Mouse (Mus musculus): ENCODE measurements around the gene Mbnl2. TPM values are rescaled to one million over a fixed set of nuclear protein-coding genes. Genes with fewer than 3 reads are reported as not detected.

Mbnl2 gene
- total and polyA plus RNA-seq, 3 experiments = 23.8 to 28.9 (median 23.9) TPM

GRCm38 (mm10) chr14:120245081-120245705 is 30.3 kb upstream of the Mbnl2 start:
- no peak for DNase-seq (ENCODE audit: extremely low read depth)
- Histone ChIP-seq H3K4me2 (ENCODE audit: insufficient read depth, low read depth, poor library complexity, severe bottlenecking) (no peak overlapping the region), H3K4me1 (ENCODE audit: control insufficient read depth in 1 of 2, insufficient read depth in 2 of 2) (no peaks in the 10 kb centered on the region), H3K9ac (ENCODE audit: insufficient read depth, low read depth) (no peak overlapping the region), H3K27ac (ENCODE audit: insufficient read depth, low read depth) (no peak overlapping the region), H3K27me3 (replicated peaks) (no peaks in the 10 kb centered on the region), H3K36me3 (replicated peaks in 1 of 2; ENCODE audit: control insufficient read depth in 1 of 2, insufficient read depth in 1 of 2, low read length in 1 of 2) (no peaks in the 10 kb centered on the region), H3K4me3 (replicated peaks in 1 of 3; ENCODE audit: low read depth in 2 of 3, low read length in 2 of 3, poor library complexity in 1 of 3) (no peak overlapping the region), H3K9me3 (replicated peaks; ENCODE audit: low read length) (no peaks in the 10 kb centered on the region), H3K79me2 (replicated peaks; ENCODE audit: control insufficient read depth, extremely low read depth, insufficient read depth, poor library complexity, severe bottlenecking) (no peaks in the 10 kb centered on the region)
- dilution Hi-C loops (cut with MboI; ENCODE audit: extremely low pct_ligation_motif_present, extremely low pct_unique_long_range_greater_than_20kb, low sequenced_read_pairs) (no loop called here), in situ Hi-C loops (cut with MboI; ENCODE audit: low pct_ligation_motif_present, low pct_unique_long_range_greater_than_20kb, low sequenced_read_pairs) (no loop called here)
- TF ChIP-seq MEF2A (IDR thresholded peaks at IDR 0.05; ENCODE audit: borderline replicate concordance, low read depth, low read length) (no peak), ETS1 (conservative IDR thresholded peaks at IDR 0.05; ENCODE audit: low read depth, low read length) (no peak), ELF1 (IDR thresholded peaks at IDR 0.05; ENCODE audit: low read depth, low read length) (no peak), MAFK (IDR thresholded peaks at IDR 0.05; ENCODE audit: insufficient replicate concordance, low read length) (no peak), USF2 (conservative IDR thresholded peaks at IDR 0.05; ENCODE audit: low read depth, low read length) (no peak), RAD21 (IDR thresholded peaks at IDR 0.05; ENCODE audit: low read depth, low read length) (no peak), GABPA (IDR thresholded peaks at IDR 0.05; ENCODE audit: insufficient replicate concordance, low read depth, low read length) (no peak), ZKSCAN1 (IDR thresholded peaks at IDR 0.05; ENCODE audit: borderline replicate concordance, low read depth, low read length) (no peak), ZC3H11A (IDR thresholded peaks at IDR 0.05; ENCODE audit: low read depth, low read length) (no peak), NRF1 (IDR thresholded peaks at IDR 0.05; ENCODE audit: low read depth, low read length) (no peak), RCOR1 (conservative IDR thresholded peaks at IDR 0.05; ENCODE audit: low read depth, low read length) (no peak), MAZ (IDR thresholded peaks at IDR 0.05; ENCODE audit: low read depth, low read length) (no peak), BHLHE40 (IDR thresholded peaks at IDR 0.05; ENCODE audit: low read depth, low read length) (no peak), JUND (conservative IDR thresholded peaks at IDR 0.05; ENCODE audit: low read depth, low read length) (no peak), JUN (IDR thresholded peaks at IDR 0.05; ENCODE audit: insufficient read depth, low read depth, low read length) (no peak), IRF4 (IDR thresholded peaks at IDR 0.05; ENCODE audit: low read depth, low read length) (no peak), MYC (IDR thresholded peaks at IDR 0.05; ENCODE audit: low read depth, low read length) (no peak), POLR2A (IDR thresholded peaks at IDR 0.05; ENCODE audit: low read depth, low read length) (no peak)

GRCm38 (mm10) chr14:120253331-120253730 is 22.1 kb upstream of the Mbnl2 start:
- Histone ChIP-seq H3K27ac (ENCODE audit: insufficient read depth, low read depth) (no peak overlapping the region), H3K9ac (ENCODE audit: insufficient read depth, low read depth) (no peak overlapping the region), H3K4me3 (replicated peaks in 1 of 3; ENCODE audit: low read depth in 2 of 3, low read length in 2 of 3, poor library complexity in 1 of 3) (no peak overlapping the region), H3K79me2 (replicated peaks; ENCODE audit: control insufficient read depth, extremely low read depth, insufficient read depth, poor library complexity, severe bottlenecking) (no peaks in the 10 kb centered on the region), H3K36me3 (replicated peaks in 1 of 2; ENCODE audit: control insufficient read depth in 1 of 2, insufficient read depth in 1 of 2, low read length in 1 of 2) (no peaks in the 10 kb centered on the region), H3K4me2 (ENCODE audit: insufficient read depth, low read depth, poor library complexity, severe bottlenecking) (no peak overlapping the region), H3K9me3 (replicated peaks; ENCODE audit: low read length) (peaks cover 3% of the 10 kb centered on the region), H3K4me1 (ENCODE audit: control insufficient read depth in 1 of 2, insufficient read depth in 2 of 2) (no peaks in the 10 kb centered on the region), H3K27me3 (replicated peaks) (no peaks in the 10 kb centered on the region)
- dilution Hi-C loops (cut with MboI; ENCODE audit: extremely low pct_ligation_motif_present, extremely low pct_unique_long_range_greater_than_20kb, low sequenced_read_pairs) = no loop called here
- TF ChIP-seq MAZ (IDR thresholded peaks at IDR 0.05; ENCODE audit: low read depth, low read length) = no peak
- no peak for TF ChIP-seq KAT2A (IDR thresholded peaks at IDR 0.05; ENCODE audit: insufficient replicate concordance, low read length)
- TF ChIP-seq USF1 (IDR thresholded peaks at IDR 0.05; ENCODE audit: low read depth, low read length) = no peak
- no peak for TF ChIP-seq ZMIZ1 (IDR thresholded peaks at IDR 0.05; ENCODE audit: low read depth, low read length)
- TF ChIP-seq ETS1 (conservative IDR thresholded peaks at IDR 0.05; ENCODE audit: low read depth, low read length) = no peak
- no peak for TF ChIP-seq EP300 (IDR thresholded peaks at IDR 0.05; ENCODE audit: low read length)
- no peak for TF ChIP-seq JUN (IDR thresholded peaks at IDR 0.05; ENCODE audit: insufficient read depth, low read depth, low read length)
- no peak for TF ChIP-seq ZNF384 (IDR thresholded peaks at IDR 0.05; ENCODE audit: low read depth, low read length)
- no peak for TF ChIP-seq NRF1 (IDR thresholded peaks at IDR 0.05; ENCODE audit: low read depth, low read length)
- no peak for TF ChIP-seq POLR2AphosphoS2 (IDR thresholded peaks at IDR 0.05; ENCODE audit: low read depth, low read length)
- no peak for TF ChIP-seq MYC (IDR thresholded peaks at IDR 0.05; ENCODE audit: low read depth, low read length)
- TF ChIP-seq RAD21 (IDR thresholded peaks at IDR 0.05; ENCODE audit: low read depth, low read length) = no peak
- TF ChIP-seq ZC3H11A (IDR thresholded peaks at IDR 0.05; ENCODE audit: low read depth, low read length) = no peak
- no peak for TF ChIP-seq USF2 (conservative IDR thresholded peaks at IDR 0.05; ENCODE audit: low read depth, low read length)
- no peak for TF ChIP-seq TBP (conservative IDR thresholded peaks at IDR 0.05; ENCODE audit: low read depth, low read length)
- no peak for TF ChIP-seq CHD2 (IDR thresholded peaks at IDR 0.05; ENCODE audit: low read length)
- no peak for TF ChIP-seq PAX5 (IDR thresholded peaks at IDR 0.05; ENCODE audit: low read length)
- in situ Hi-C loops (cut with MboI; ENCODE audit: low pct_ligation_motif_present, low pct_unique_long_range_greater_than_20kb, low sequenced_read_pairs) = no loop called here
- DNase-seq (ENCODE audit: extremely low read depth) = no peak

Measured in CH12.LX (cell line).